Mouse (Mus musculus) macrophage (primary cell): ENCODE measurements around the gene Itgb1bp1. TPM values are rescaled to one million over a fixed set of nuclear protein-coding genes. Genes with fewer than 3 reads are reported as not detected.

Experiments
- H3K27ac ChIP-seq: fragments of 350-480 bp; formaldehyde crosslinking; 2 replicates; pipeline ENCODE4 v1.9.0; 2021
- H3K36me3 ChIP-seq: fragments of 350-480 bp; formaldehyde crosslinking; 2 replicates; pipeline ENCODE4 v1.9.0; 2021; ENCODE audit errors: inconsistent target
- H3K4me3 ChIP-seq: fragments of 350-480 bp; formaldehyde crosslinking; 2 replicates; pipeline ENCODE4 v1.9.0; 2021; ENCODE audit errors: inconsistent target
- H3K79me2 ChIP-seq: fragments of 350-480 bp; formaldehyde crosslinking; 2 replicates; pipeline ENCODE4 v1.9.0; 2021; ENCODE audit errors: inconsistent target
- WGBS: methylation state at CpG from one replicate; pipeline ENCODE4 v1.1.7; 2026; ENCODE audit warnings: inconsistent platforms; ENCODE audit not compliant: missing documents; 5-methylcytosine and 5-hydroxymethylcytosine counted together
- polyA plus RNA-seq: library from polyadenylated mRNA; stranded (reverse); fragments of 250-400 nt; gene quantifications from 3 replicates; pipeline ENCODE4 v1.2.4, GENCODE M21; 2018; ENCODE audit warnings: inconsistent platforms

The Itgb1bp1 gene
- polyA plus RNA-seq, 1 experiment from 2014 or later, result 38.6 TPM

DNA sequence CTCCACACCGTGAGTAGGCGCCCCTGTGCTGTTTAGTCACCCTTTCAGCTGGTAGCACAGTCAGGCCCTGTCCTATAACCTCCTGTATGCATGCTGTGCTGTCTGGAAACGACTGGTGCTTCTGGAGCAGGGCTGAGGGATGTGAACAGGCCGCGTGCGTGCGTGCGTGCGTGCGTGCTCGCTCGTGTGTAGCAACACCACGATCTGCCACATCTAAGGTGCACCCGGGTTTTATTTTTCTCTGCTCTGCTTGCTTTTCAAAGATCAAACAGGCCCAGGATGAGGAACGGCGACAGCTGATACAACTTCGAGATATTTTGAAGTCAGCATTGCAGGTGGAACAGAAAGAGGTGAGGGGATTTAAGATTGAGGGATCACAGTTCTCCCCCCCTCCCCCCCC is 73.2 kb downstream of the Itgb1bp1 start:
- no peaks in the 10 kb centered on the region for H3K79me2 ChIP-seq
- H3K4me3 ChIP-seq, result no peak overlapping the region
- 93% methylated on average over 17 of the region's 17 CpGs for WGBS
- H3K36me3 ChIP-seq, result no peaks in the 10 kb centered on the region
- H3K27ac ChIP-seq, result no peak overlapping the region

DNA sequence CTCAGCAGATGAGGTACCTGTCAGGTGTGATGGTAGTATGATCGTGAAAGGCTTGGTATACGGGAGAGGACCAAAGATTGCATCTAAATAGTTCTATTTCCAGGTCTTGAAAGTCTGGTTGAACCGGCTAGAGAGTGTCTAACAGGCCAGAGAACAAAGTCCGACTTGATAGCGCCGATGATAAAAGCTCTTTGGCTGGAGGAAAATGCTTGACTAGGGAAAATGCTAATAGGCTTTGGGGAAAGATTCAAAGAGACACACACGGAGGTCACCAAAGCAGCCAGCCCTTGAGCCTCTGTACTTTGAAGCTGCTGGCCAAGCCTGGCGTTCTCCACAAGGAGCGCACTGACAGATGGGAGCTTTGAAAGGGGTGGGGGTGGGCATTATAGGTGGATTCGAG is 76.8 kb downstream of the Itgb1bp1 start:
- WGBS, result 95% methylated on average over 10 of the region's 10 CpGs

DNA sequence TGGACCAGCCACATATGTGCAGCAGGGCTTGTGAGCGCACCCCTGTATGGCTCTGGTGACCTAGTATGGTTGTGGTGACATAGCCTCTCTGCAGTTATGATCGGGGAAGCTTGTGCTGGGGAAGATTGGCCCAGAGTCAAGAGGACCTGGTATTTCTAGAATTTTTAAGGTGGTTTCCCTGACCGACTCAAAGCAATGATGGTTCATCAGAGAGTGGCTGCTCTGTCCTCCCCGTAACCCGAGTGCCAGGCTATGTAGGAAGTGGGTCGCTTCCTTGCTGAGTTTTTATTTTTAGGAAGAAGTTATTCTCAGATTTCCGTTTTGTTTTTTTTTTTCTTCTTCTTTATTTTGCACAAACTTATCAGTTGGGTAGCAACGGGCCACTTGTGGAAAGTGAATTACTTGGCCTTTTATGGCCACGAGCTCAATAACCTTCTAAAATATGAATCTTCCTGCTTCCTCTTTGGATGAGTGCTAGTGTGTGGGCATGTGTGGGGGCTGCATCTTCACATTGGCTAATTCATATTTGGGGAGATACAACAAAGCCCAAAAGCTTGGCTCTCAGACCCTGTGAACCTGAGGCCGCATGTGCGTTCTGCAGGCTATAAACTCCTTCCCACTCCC is 77.8 kb downstream of the Itgb1bp1 start:
- 14% methylated on average over 11 of the region's 11 CpGs for WGBS
- Histone ChIP-seq H3K4me3 (no peak overlapping the region), H3K36me3 (no peaks in the 10 kb centered on the region)

More for the DNA sequence above, 76.8 kb downstream of the Itgb1bp1 start:
- Histone ChIP-seq H3K27ac (no peak overlapping the region), H3K36me3 (no peaks in the 10 kb centered on the region), H3K79me2 (no peaks in the 10 kb centered on the region), H3K4me3 (no peak overlapping the region)

DNA sequence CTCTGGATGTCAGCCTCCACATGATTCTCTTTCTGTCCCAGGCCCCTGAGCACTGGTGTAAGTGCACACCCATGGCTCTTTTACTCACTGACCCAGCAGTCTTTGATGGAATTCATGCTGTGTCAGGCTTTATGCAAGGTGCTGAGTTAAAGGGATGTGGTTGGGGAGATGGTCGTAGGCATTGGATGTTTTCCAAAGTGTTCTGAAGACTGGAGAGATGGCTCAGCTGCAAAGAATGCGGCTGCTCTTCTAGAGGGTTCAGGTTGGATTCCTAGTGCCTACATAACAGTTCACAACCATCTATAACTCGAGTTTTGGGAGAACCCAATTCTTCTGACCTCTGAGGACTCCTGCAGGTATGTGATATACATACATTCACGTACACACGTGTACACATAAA is 78.7 kb downstream of the Itgb1bp1 start:
- no peaks in the 10 kb centered on the region for H3K79me2 ChIP-seq
- no peak overlapping the region for H3K4me3 ChIP-seq
- no peak overlapping the region for H3K27ac ChIP-seq
- 76% methylated on average over 5 of the region's 5 CpGs for WGBS
- no peaks in the 10 kb centered on the region for H3K36me3 ChIP-seq

More for the DNA sequence above, 77.8 kb downstream of the Itgb1bp1 start:
- Histone ChIP-seq H3K79me2 (no peaks in the 10 kb centered on the region), H3K27ac (peak overlapping the region; percentile 46)

DNA sequence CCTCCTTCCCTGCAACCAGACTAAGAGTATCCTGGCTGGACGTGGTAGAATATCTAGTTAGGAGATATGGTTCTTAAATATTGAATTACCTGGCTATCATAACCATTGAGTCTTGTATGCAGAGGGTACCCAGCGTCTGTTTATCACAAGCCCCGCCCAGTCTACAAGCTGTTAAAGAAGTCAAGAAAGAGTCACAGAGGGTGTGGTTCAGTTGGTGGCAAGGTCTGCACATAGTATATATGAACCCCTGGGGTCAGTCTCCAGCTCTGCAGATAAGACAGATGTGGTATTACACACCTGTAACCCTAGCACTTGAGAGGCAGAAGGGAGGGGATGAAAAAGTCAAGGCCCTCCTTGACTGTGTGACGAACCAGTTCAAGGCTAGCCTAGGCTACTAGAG is 80.3 kb downstream of the Itgb1bp1 start:
- 96% methylated on average over 4 of the region's 4 CpGs for WGBS
- Histone ChIP-seq H3K27ac (no peak overlapping the region), H3K79me2 (no peaks in the 10 kb centered on the region), H3K36me3 (no peaks in the 10 kb centered on the region), H3K4me3 (no peak overlapping the region)

DNA sequence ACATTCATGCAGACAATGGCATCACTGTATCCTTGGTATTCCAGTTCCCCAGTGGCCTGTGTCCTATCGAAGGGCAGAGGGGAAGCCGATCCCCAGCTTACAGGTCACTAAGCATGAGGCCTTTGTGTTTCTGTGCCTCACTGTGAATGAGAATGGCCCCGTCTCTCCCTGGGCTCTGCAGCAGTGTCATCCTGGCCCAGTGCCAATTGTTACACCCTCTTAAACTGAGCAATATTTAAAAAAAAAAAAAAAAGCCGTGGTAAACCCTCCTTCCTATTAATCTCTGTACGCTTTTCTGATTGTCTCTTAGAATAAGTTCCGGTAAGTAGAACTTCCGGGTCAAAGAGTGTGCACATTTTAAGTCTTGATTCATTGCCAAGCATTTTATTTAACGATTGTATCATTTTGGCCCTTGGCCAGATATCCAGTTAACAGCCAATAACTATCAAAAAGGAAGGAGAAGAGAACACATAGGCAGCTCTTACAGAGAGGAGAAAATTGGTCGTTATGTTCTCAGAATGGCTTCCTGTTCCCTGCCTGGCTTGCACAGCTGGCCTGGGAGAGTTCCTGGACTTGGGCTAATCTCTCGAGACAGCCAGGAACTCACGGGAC is 81.3 kb downstream of the Itgb1bp1 start:
- no peak overlapping the region for H3K27ac ChIP-seq
- no peak overlapping the region for H3K4me3 ChIP-seq
- H3K36me3 ChIP-seq, result no peaks in the 10 kb centered on the region
- WGBS, result 50% methylated on average over 11 of the region's 11 CpGs
- H3K79me2 ChIP-seq, result no peaks in the 10 kb centered on the region

DNA sequence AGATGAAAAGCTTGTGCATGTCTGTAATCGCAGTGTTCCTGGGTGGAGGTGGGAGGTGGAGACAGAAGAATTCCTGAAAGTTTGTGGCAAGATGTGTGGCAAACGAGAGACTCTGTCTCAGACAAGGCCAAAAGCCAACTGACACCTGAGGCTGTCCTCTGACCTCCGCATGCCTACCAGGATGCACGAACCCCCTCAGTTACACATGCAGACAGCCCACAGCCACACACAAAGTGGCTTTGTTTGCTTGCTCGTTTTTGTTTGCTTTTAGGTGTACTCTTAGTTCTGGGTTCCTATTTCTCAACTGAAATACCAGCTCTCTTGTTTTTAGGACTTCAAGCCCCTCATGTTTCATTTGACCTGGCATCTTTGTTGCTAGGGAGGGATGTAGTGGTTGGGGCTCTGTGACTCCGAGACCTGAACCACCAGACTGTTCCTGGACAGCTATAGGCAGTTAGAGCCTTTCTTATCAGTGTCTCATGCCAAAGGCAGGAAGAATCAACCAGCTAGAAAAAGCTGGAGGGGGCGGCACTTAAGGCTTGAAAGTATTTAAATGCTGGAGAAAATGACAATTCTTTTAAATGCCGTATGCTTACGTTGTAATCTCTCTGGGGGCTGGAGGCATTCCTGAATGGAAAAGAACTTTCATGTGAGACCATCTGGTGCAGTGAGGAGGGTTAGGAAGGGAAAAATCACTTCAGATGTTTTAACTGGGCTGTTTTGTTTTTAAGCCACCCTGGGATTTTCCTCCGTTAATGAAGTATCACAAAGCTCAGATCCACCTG is 84.4 kb downstream of the Itgb1bp1 start:
- Histone ChIP-seq H3K4me3 (no peak overlapping the region), H3K27ac (no peak overlapping the region), H3K79me2 (no peaks in the 10 kb centered on the region), H3K36me3 (no peaks in the 10 kb centered on the region)
- 93% methylated on average over 10 of the region's 10 CpGs for WGBS

DNA sequence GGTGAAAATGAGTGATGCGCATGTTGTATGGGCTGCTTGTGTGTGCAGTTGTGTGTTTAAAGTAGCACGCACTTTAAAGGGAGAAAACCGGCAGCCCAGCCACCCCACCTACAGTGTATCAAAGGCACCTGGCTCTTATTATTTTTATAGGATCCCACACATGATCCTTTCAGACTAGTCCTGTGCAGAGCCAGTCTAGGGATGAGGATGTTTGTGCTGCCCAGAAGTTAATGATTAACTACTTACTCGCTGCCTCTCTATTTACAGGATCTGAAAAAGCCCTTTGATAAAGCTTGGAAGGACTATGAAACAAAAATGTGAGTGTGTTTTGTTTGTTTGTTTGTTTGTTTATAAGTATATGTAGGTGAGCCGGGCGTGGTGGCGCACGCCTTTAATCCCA is 85.5 kb downstream of the Itgb1bp1 start:
- 98% methylated on average over 8 of the region's 8 CpGs for WGBS
- Histone ChIP-seq H3K4me3 (no peak overlapping the region), H3K79me2 (no peaks in the 10 kb centered on the region), H3K27ac (no peak overlapping the region), H3K36me3 (no peaks in the 10 kb centered on the region)

DNA sequence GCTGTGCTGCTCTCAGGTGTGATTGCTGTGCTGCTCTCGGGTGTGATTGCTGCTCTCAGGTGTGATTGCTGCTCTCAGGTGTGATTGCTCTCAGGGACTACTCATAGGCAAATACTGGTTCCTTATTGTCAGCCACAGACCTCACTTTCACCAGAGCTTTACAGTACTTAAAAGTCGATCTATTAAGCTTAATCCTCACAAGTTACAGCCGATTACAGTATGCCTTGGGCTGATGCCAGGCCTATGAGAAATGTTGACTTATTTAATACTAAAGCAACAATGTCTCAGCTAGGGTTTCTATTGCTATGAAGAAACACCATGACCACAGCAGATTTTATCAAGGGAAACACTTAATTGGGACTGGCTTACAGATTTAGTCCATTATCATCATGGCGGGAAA is 89.7 kb downstream of the Itgb1bp1 start:
- H3K36me3 ChIP-seq, result no peaks in the 10 kb centered on the region
- WGBS, result 96% methylated on average over 4 of the region's 4 CpGs

DNA sequence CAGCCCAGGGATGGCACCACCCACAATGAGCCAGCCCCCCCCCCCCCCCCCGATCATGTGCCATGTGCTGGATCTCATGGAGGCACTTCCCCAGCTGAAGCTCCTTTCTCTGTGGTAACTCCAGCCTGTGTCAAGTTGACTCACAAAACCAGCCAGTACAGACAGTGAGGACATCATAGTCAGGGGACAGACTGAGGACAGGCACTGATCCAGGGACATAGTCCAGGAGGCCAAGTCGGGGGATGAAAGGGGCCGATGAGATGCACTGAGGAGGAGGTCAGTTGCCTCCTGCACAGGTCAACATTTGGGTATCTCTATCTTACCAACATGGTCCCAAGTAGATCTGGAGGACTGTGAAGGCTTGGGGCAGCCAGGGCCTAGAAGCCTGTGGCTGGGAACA is 90.6 kb downstream of the Itgb1bp1 start:
- H3K36me3 ChIP-seq, result no peaks in the 10 kb centered on the region
- H3K4me3 ChIP-seq, result no peak overlapping the region
- 95% methylated on average over 2 of the region's 3 CpGs for WGBS
- no peaks in the 10 kb centered on the region for H3K79me2 ChIP-seq
- no peak overlapping the region for H3K27ac ChIP-seq

More for the DNA sequence above, 89.7 kb downstream of the Itgb1bp1 start:
- Histone ChIP-seq H3K27ac (no peak overlapping the region), H3K79me2 (no peaks in the 10 kb centered on the region), H3K4me3 (no peak overlapping the region)

DNA sequence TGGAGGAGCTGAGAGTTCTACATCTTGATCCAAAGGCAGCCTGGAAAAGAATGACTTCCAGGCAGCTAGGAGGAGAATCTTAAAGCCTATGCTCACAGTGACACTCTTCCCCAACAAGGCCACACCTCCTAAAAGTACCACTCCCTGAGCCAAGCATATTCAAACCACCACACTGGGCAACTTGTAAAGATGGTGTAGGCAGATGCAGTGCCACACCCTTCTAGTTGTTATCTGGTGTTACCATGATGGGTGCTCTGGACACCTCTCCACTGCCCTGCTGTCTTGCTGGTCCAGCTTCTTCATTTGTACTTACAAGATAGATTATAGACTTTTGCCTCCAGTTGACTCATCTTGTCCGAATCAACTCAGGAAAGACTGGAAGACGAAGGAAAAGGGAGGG is 94.5 kb downstream of the Itgb1bp1 start:
- Histone ChIP-seq H3K79me2 (no peaks in the 10 kb centered on the region), H3K27ac (no peak overlapping the region), H3K4me3 (no peak overlapping the region), H3K36me3 (no peaks in the 10 kb centered on the region)
- 92% methylated on average over 2 of the region's 2 CpGs for WGBS

Other genes with a start within 250 kb of the Itgb1bp1 start
- gene Cpsf3, start 893 bp downstream of the Itgb1bp1 start, polyA plus RNA-seq, result 39.6 to 58.9 TPM (median 52.0 TPM) in 3 replicates
- 30.1 to 45.1 TPM (median 38.8 TPM) in 3 replicates for gene Iah1, start 30.1 kb upstream of the Itgb1bp1 start, polyA plus RNA-seq
- gene Adam17, start 87.3 kb upstream of the Itgb1bp1 start, polyA plus RNA-seq, result 84.3 to 118 TPM (median 89.4 TPM) in 3 replicates
- gene Ywhaq, start 131.4 kb upstream of the Itgb1bp1 start, polyA plus RNA-seq, result 139 to 167 TPM (median 141 TPM) in 3 replicates